8 mouse cellular contexts compared by ENCODE assay signal in genomic region chr8:92846684-92847083, GRCm38 (mm10). TPM values are rescaled to one million over a fixed set of nuclear protein-coding genes. Genes with fewer than 3 reads are reported as not detected.
DNase-seq lines count a peak whose midpoint lies in the region; ATAC-seq and TF ChIP-seq lines count a peak whose summit lies in the region.

No protein-coding gene starts in this region.

- H3K9ac ChIP-seq in lung, embryonic 15.5 days: no peak overlapping the region
- no peak overlapping the region for H3K9ac ChIP-seq in hindbrain, embryonic 15.5 days
- 0 out of 2 replicates have a peak overlapping the region, but pooled peaks have one; percentile 17 for H3K9ac ChIP-seq in neural tube, embryonic 13.5 days
- no peak overlapping the region for H3K9ac ChIP-seq in intestine, embryonic 16.5 days (ENCODE audit: low read depth, low read length)

- no peak overlapping the region for H3K4me3 ChIP-seq in lung, embryonic 15.5 days
- H3K4me3 ChIP-seq in lung, adult 2 months (replicated peaks; ENCODE audit: extremely low read depth, low read depth, low read length): no peak overlapping the region
- no peak overlapping the region for H3K4me3 ChIP-seq in forebrain, embryonic 10.5 days
- no peak overlapping the region for H3K4me3 ChIP-seq in hindbrain, embryonic 15.5 days
- H3K4me3 ChIP-seq in neural tube, embryonic 13.5 days: no peak overlapping the region
- H3K4me3 ChIP-seq in intestine, embryonic 16.5 days (ENCODE audit: low read length): no peak overlapping the region

- TF ChIP-seq CTCF in lung, adult 2 months (IDR thresholded peaks at IDR 0.05; ENCODE audit: insufficient read depth, low read length): no peak

- DNase-seq in lung, adult 2 months: no peak
- no peak for DNase-seq in forebrain, embryonic 10.5 days (ENCODE audit: extremely low spot score, low spot score)
- no peak for DNase-seq in cerebellum, postnatal 36 days
- DNase-seq in layer of hippocampus, adult 11-12 months (ENCODE audit: low spot score): no peak

- H3K36me3 ChIP-seq in lung, embryonic 15.5 days: peaks cover 14% of the 10 kb centered on the region
- H3K36me3 ChIP-seq in forebrain, embryonic 10.5 days (replicated peaks): peaks cover 24% of the 10 kb centered on the region
- H3K36me3 ChIP-seq in hindbrain, embryonic 15.5 days: no peaks in the 10 kb centered on the region
- 0 out of 2 replicates have a peak, but pooled peaks cover 3% of the 10 kb centered on the region for H3K36me3 ChIP-seq in neural tube, embryonic 13.5 days
- 0 out of 2 replicates have a peak, but pooled peaks cover 2% of the 10 kb centered on the region for H3K36me3 ChIP-seq in intestine, embryonic 16.5 days (ENCODE audit: control insufficient read depth, insufficient read depth, low read length)

- peak overlapping the region; percentile 42 for H3K27ac ChIP-seq in lung, embryonic 15.5 days
- H3K27ac ChIP-seq in forebrain, embryonic 10.5 days: peak overlapping the region; percentile 71
- peak overlapping the region; percentile 36; the same call in 1 of the 2 replicates for H3K27ac ChIP-seq in hindbrain, embryonic 15.5 days (replicated peaks)
- H3K27ac ChIP-seq in neural tube, embryonic 13.5 days (replicated peaks): peak overlapping the region; percentile 61; the same call in 1 of the 2 replicates
- H3K27ac ChIP-seq in intestine, embryonic 16.5 days (ENCODE audit: low read length): no peak overlapping the region; the same call in 1 of the 2 replicates

- no peak for ATAC-seq in lung, embryonic 15.5 days (ENCODE audit: borderline replicate concordance, extremely low read depth, low FRiP score, low TSS enrichment)
- 0 out of 2 replicates have a peak, but pooled peaks have one; percentile 29 for ATAC-seq in hindbrain, embryonic 15.5 days (ENCODE audit: low FRiP score, low read depth)
- peak; percentile 57 for ATAC-seq in neural tube, embryonic 13.5 days (ENCODE audit: low read depth)
- ATAC-seq in intestine, embryonic 16.5 days: no peak; the same call in 1 of the 2 replicates

- H3K9me3 ChIP-seq in lung, embryonic 15.5 days: no peaks in the 10 kb centered on the region
- no peaks in the 10 kb centered on the region for H3K9me3 ChIP-seq in forebrain, embryonic 10.5 days
- H3K9me3 ChIP-seq in hindbrain, embryonic 15.5 days: no peaks in the 10 kb centered on the region
- H3K9me3 ChIP-seq in neural tube, embryonic 13.5 days: no peaks in the 10 kb centered on the region
- no peaks in the 10 kb centered on the region for H3K9me3 ChIP-seq in intestine, embryonic 16.5 days (ENCODE audit: control insufficient read depth, low read length)

- H3K4me2 ChIP-seq in lung, embryonic 15.5 days: peak overlapping the region; percentile 38
- H3K4me2 ChIP-seq in hindbrain, embryonic 15.5 days: peak overlapping the region; percentile 16
- 0 out of 2 replicates have a peak overlapping the region, but pooled peaks have one; percentile 13 for H3K4me2 ChIP-seq in neural tube, embryonic 13.5 days
- no peak overlapping the region for H3K4me2 ChIP-seq in intestine, embryonic 16.5 days (ENCODE audit: low read depth, low read length)

- H3K4me1 ChIP-seq in lung, embryonic 15.5 days: peaks cover 56% of the 10 kb centered on the region
- peaks cover 6% of the 10 kb centered on the region; the same call in 1 of the 2 replicates for H3K4me1 ChIP-seq in lung, adult 2 months (ENCODE audit: control insufficient read depth, insufficient read depth, low read length)
- peaks cover 25% of the 10 kb centered on the region for H3K4me1 ChIP-seq in forebrain, embryonic 10.5 days
- H3K4me1 ChIP-seq in hindbrain, embryonic 15.5 days (replicated peaks): peaks cover 30% of the 10 kb centered on the region
- peaks cover 37% of the 10 kb centered on the region for H3K4me1 ChIP-seq in neural tube, embryonic 13.5 days (replicated peaks)
- peaks cover 11% of the 10 kb centered on the region for H3K4me1 ChIP-seq in intestine, embryonic 16.5 days (ENCODE audit: control insufficient read depth, insufficient read depth, low read length)

- TF ChIP-seq POLR2A in lung, adult 2 months (IDR thresholded peaks at IDR 0.05; ENCODE audit: borderline replicate concordance, extremely low read depth, low read depth, low read length): no peak

- no peaks in the 10 kb centered on the region for H3K27me3 ChIP-seq in lung, embryonic 15.5 days
- no peaks in the 10 kb centered on the region for H3K27me3 ChIP-seq in forebrain, embryonic 10.5 days (ENCODE audit: poor library complexity, severe bottlenecking)
- H3K27me3 ChIP-seq in hindbrain, embryonic 15.5 days: no peaks in the 10 kb centered on the region
- H3K27me3 ChIP-seq in neural tube, embryonic 13.5 days: no peaks in the 10 kb centered on the region
- H3K27me3 ChIP-seq in intestine, embryonic 16.5 days (replicated peaks; ENCODE audit: control insufficient read depth, insufficient read depth, low read length): no peaks in the 10 kb centered on the region

- 23% methylated on average over 3 of the region's 3 CpGs for WGBS in lung, embryonic 15.5 days
- 8% methylated on average over 3 of the region's 3 CpGs for WGBS in lung, adult 2 months
- 53% methylated on average over 3 of the region's 3 CpGs for WGBS in forebrain, embryonic 10.5 days
- 17% methylated on average over 3 of the region's 3 CpGs for WGBS in hindbrain, embryonic 15.5 days
- 28% methylated on average over 3 of the region's 3 CpGs for WGBS in neural tube, embryonic 13.5 days
- 20% methylated on average over 3 of the region's 3 CpGs for WGBS in intestine, embryonic 16.5 days

RNA-seq across cellular contexts. Expression of gene Lpcat2, which starts 8.5 kb away (rescaled TPM):
- polyA plus RNA-seq in lung, embryonic 15.5 days (2015; fragmentation: Nextera tagmentation; extraction: Ambion mirVana): 7.8 TPM in 2 replicates
- 3.1 and 5.0 TPM in 2 replicates for polyA plus RNA-seq in lung, adult 2 months (2012; rRNA removed)
- 2.2 and 3.6 TPM in 2 replicates for polyA plus RNA-seq in forebrain, embryonic 10.5 days (2016; fragmentation: Nextera tagmentation; extraction: Ambion mirVana)
- polyA plus RNA-seq in hindbrain, embryonic 15.5 days (2015; fragmentation: Nextera tagmentation; extraction: Ambion mirVana): 9.9 and 11.4 TPM in 2 replicates
- 11.3 and 13.9 TPM in 2 replicates for polyA plus RNA-seq in neural tube, embryonic 13.5 days (2015; fragmentation: Nextera tagmentation; extraction: Ambion mirVana)
- 5.7 and 6.8 TPM in 2 replicates for polyA plus RNA-seq in intestine, embryonic 16.5 days (2015; fragmentation: Nextera tagmentation; extraction: Ambion mirVana)

RNA-seq across cellular contexts. Expression of gene Mmp2, which starts 19.6 kb away (rescaled TPM):
- 241 and 244 TPM in 2 replicates for polyA plus RNA-seq in lung, embryonic 15.5 days (2015; fragmentation: Nextera tagmentation; extraction: Ambion mirVana)
- 114 and 115 TPM in 2 replicates for polyA plus RNA-seq in lung, adult 2 months (2012; rRNA removed)
- 38.4 and 43.3 TPM in 2 replicates for polyA plus RNA-seq in forebrain, embryonic 10.5 days (2016; fragmentation: Nextera tagmentation; extraction: Ambion mirVana)
- polyA plus RNA-seq in hindbrain, embryonic 15.5 days (2015; fragmentation: Nextera tagmentation; extraction: Ambion mirVana): 23.7 and 26.2 TPM in 2 replicates
- 42.9 and 52.8 TPM in 2 replicates for polyA plus RNA-seq in neural tube, embryonic 13.5 days (2015; fragmentation: Nextera tagmentation; extraction: Ambion mirVana)
- polyA plus RNA-seq in intestine, embryonic 16.5 days (2015; fragmentation: Nextera tagmentation; extraction: Ambion mirVana): 136 and 137 TPM in 2 replicates

RNA-seq across cellular contexts. Expression of gene Capns2, which starts 54.5 kb away (rescaled TPM):
- polyA plus RNA-seq in lung, embryonic 15.5 days (2015; fragmentation: Nextera tagmentation; extraction: Ambion mirVana): 0.21 and 0.40 TPM in 2 replicates
- 9.6 TPM in 1 of 2 replicates, not detected in the other for polyA plus RNA-seq in lung, adult 2 months (2012; rRNA removed)
- 0.19 TPM in 1 of 2 replicates, not detected in the other for polyA plus RNA-seq in forebrain, embryonic 10.5 days (2016; fragmentation: Nextera tagmentation; extraction: Ambion mirVana)
- 0.30 and 0.43 TPM in 2 replicates for polyA plus RNA-seq in hindbrain, embryonic 15.5 days (2015; fragmentation: Nextera tagmentation; extraction: Ambion mirVana)
- 0.27 and 0.91 TPM in 2 replicates for polyA plus RNA-seq in neural tube, embryonic 13.5 days (2015; fragmentation: Nextera tagmentation; extraction: Ambion mirVana)
- polyA plus RNA-seq in intestine, embryonic 16.5 days (2015; fragmentation: Nextera tagmentation; extraction: Ambion mirVana): not detected in 2 replicates

Comparison
In these comparisons a context has a peak if more than half of its experiments do, and no peak if none do; other contexts are left out.
1. ATAC-seq: peak in hindbrain, embryonic 15.5 days (single experiment) and neural tube, embryonic 13.5 days (single experiment); none in lung, embryonic 15.5 days (single experiment) and intestine, embryonic 16.5 days (single experiment).